ENCODE assay signal across 9 mouse cellular contexts in the genomic region with DNA sequence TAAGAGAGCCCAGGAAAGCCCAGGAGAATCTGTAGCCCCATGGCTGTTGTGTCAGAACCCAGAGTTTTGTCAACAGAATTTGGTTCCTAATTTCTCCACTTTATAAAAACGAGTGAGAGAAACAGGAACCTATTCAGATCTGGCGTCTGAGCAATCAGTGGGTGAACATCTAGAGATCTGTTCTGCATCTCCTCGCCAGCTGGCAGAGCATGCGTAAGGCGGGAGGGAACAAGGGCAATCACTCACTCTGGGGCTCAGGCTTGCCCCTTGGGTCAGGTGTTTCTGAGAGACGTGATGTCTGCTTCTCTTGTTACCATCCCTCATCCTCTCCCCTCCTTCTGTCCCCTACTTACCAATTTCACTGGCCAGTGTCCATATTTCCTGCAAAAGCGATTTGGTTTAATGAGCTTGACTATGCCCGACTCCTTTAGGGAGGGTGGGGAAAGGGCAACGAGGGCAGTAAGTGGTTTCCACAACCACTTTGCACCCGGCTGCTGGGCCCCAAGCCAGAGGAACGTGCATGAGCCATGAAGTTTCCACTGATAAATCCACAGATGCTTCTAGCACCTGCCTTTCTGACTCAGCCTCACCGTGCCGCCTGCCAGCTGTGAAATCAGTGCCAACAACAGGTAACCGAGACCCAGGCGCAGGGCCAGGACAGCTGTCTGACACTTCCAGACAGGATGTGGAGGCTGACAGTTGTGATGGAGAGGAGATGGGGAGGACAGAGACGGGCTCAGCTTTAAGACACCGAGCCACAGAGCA. TPM values are rescaled to one million over a fixed set of nuclear protein-coding genes. Genes with fewer than 3 reads are reported as not detected.
DNase-seq lines count a peak whose midpoint lies in the region; ATAC-seq lines count a peak whose summit lies in the region.
"Had no signal": no experiment of that assay in that cellular context is flagged by ENCODE, and none has a peak within 500 bp of the region (broad histone marks: within the 10 kb centered on the region; RNA-seq: fewer than 3 reads in every experiment).

No protein-coding gene starts in this region.

- WGBS in forebrain, embryonic 12.5 days = 74% methylated on average over 17 of the region's 17 CpGs

- no peak overlapping the region for H3K27ac ChIP-seq in forebrain, embryonic 12.5 days
- H3K27ac ChIP-seq: hindbrain, embryonic 15.5 days had no signal

- H3K4me3 ChIP-seq in forebrain, embryonic 12.5 days (replicated peaks) = no peak overlapping the region
- H3K4me3 ChIP-seq: hindbrain, embryonic 15.5 days had no signal

- peak; percentile 44 for DNase-seq in ovary, postnatal 36 days (ENCODE audit: low spot score)
- no peak for DNase-seq in ovary, adult 18-20 months (ENCODE audit: low spot score)
- DNase-seq in gastrocnemius, postnatal 10 days = peak; percentile 70
- peak; percentile 43 to 56 for DNase-seq in kidney, postnatal 4 days
- no peak for DNase-seq in liver
- DNase-seq in urinary bladder, postnatal 4 days (ENCODE audit: low spot score in 2 of 2) = no peak

- no peak overlapping the region for H3K9ac ChIP-seq in forebrain, embryonic 12.5 days
- H3K9ac ChIP-seq: hindbrain, embryonic 15.5 days had no signal

- peaks cover 15% of the 10 kb centered on the region for H3K4me1 ChIP-seq in forebrain, embryonic 12.5 days

- no peaks in the 10 kb centered on the region for H3K9me3 ChIP-seq in forebrain, embryonic 12.5 days
- H3K9me3 ChIP-seq: hindbrain, embryonic 15.5 days had no signal

- H3K4me2 ChIP-seq in forebrain, embryonic 12.5 days = no peak overlapping the region
- H3K4me2 ChIP-seq: hindbrain, embryonic 15.5 days had no signal

- peaks cover 41% of the 10 kb centered on the region for H3K27me3 ChIP-seq in forebrain, embryonic 12.5 days

- H3K36me3 ChIP-seq in forebrain, embryonic 12.5 days (replicated peaks) = no peaks in the 10 kb centered on the region
- H3K36me3 ChIP-seq: hindbrain, embryonic 15.5 days had no signal

- peak; percentile 45 for ATAC-seq in megakaryocyte progenitor cell, adult 5-6 weeks (replicated peaks; ENCODE audit: poor library complexity)
- ATAC-seq in forebrain, embryonic 12.5 days (ENCODE audit: low FRiP score) = no peak

RNA-seq across cellular contexts. Expression of gene Gfra4, which starts 5.5 kb away (rescaled TPM):
- 1 to 10 TPM; 4.5 to 8.6 TPM for total RNA-seq in gastrocnemius, postnatal 10 days (2021)
- not detected in 2 replicates for total RNA-seq in megakaryocyte progenitor cell, adult 5-6 weeks (2015)
- not detected in 2 replicates for total RNA-seq in megakaryocyte progenitor cell, adult 5-6 weeks (2017)
- 6.0 and 7.6 TPM in 2 replicates for polyA plus RNA-seq in forebrain, embryonic 12.5 days (2016; fragmentation: Nextera tagmentation; extraction: Ambion mirVana)

RNA-seq across cellular contexts. Expression of gene Adam33, which starts 26.2 kb away (rescaled TPM):
- total RNA-seq in gastrocnemius, postnatal 10 days (2021) = 1 to 10 TPM; 3.7 to 5.9 TPM
- not detected in 2 replicates for total RNA-seq in megakaryocyte progenitor cell, adult 5-6 weeks (2015)
- total RNA-seq in megakaryocyte progenitor cell, adult 5-6 weeks (2017) = not detected in 2 replicates
- 0.97 and 1.5 TPM in 2 replicates for polyA plus RNA-seq in forebrain, embryonic 12.5 days (2016; fragmentation: Nextera tagmentation; extraction: Ambion mirVana)

RNA-seq across cellular contexts. Expression of gene Siglec1, which starts 49.2 kb away (rescaled TPM):
- total RNA-seq in gastrocnemius, postnatal 10 days (2021) = 1 to 10 TPM; 1.2 to 1.4 TPM
- total RNA-seq in megakaryocyte progenitor cell, adult 5-6 weeks (2015) = 0.05 and 0.07 TPM in 2 replicates
- total RNA-seq in megakaryocyte progenitor cell, adult 5-6 weeks (2017) = 0.10 TPM in 1 of 2 replicates, not detected in the other
- polyA plus RNA-seq in forebrain, embryonic 12.5 days (2016; fragmentation: Nextera tagmentation; extraction: Ambion mirVana) = 0.06 and 0.09 TPM in 2 replicates

Comparison
In these comparisons a context has a peak if more than half of its experiments do, and no peak if none do; other contexts are left out.
1. DNase-seq: peak in ovary, postnatal 36 days (single experiment), gastrocnemius, postnatal 10 days (single experiment) and kidney, postnatal 4 days (2 of 2); none in ovary, adult 18-20 months (single experiment), liver (single experiment) and urinary bladder, postnatal 4 days (0 of 2).
2. RNA of gene Gfra4, which starts 5.5 kb away (total RNA-seq): 4.5 to 8.6 TPM in gastrocnemius, postnatal 10 days; not detected in megakaryocyte progenitor cell, adult 5-6 weeks; every median in the first group is over 4 times any median in the second.
3. RNA of gene Adam33, which starts 26.2 kb away (total RNA-seq): 3.7 to 5.9 TPM in gastrocnemius, postnatal 10 days; not detected in megakaryocyte progenitor cell, adult 5-6 weeks; every median in the first group is over 4 times any median in the second.